8 mouse cellular contexts compared by ENCODE assay signal in the genomic region with DNA sequence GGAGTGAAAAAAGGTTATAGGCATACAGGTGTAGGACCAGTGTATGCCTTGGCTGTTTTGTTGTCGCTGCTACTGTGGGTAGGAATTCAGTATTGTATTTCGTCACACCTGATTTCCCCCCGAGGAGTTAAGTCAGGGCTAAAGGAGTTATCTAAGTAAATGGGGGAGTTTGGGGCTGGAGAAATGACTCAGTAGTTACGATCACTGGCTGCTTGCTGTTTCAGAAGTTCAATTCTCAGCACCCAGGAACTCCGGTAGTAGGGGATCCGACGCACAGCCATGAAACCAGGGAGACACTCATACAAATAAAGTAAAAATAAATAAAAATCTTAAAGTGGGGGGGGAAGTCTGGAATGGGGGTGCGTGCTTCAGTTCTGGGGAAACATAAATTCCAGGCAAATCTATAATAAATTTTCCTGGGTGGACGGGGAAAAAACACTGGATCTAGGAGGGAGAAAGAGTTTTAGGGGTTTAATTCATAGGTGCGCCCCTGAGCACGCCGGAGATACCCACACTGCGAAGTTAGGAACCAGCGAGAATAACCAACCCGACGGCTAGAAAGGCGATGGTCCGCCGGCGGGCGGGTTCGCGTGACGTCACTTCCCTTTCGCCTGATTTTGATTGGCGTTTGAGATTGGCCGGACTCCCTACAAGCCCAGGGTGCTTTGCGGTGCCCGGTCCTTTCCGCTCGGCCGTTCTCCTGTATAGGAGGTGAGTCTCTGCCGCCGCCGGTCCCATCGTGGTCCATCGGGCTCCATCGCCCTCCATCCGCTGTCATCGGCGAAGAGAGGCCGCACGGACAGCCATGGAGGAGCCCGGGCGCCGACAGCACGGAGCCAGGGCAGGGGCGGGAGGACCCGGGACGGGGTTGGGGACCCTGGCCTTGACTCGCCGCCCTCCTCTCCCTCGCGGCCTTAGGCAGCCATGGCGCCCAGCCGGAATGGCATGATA. TPM values are rescaled to one million over a fixed set of nuclear protein-coding genes. Genes with fewer than 3 reads are reported as not detected.
DNase-seq lines count a peak whose midpoint lies in the region; ATAC-seq lines count a peak whose summit lies in the region.

Rpl13 (plus strand) TSS at position 616 of the 951 bp plus-strand sequence.

- intact Hi-C loops in heart, postnatal 14 days (cut with DNase I): loop anchor here (2.0 to 5.0 kb wide), 3 partner anchors 60 to 265 kb away; partner anchors contain the start of gene Ankrd11

- peak; percentile 97 for DNase-seq in ES-CJ7 (ENCODE audit: low read depth, low spot score)
- DNase-seq in cerebellum, adult 11 months: peak; percentile 96
- peak; percentile 98 for DNase-seq in forebrain, embryonic 14.5 days (ENCODE audit: low spot score)
- DNase-seq in heart, postnatal 14 days: peak; percentile 95 to 99
- peak; percentile 98 for DNase-seq in layer of hippocampus, adult 11-12 months (ENCODE audit: low spot score)
- DNase-seq in lung, adult 18-20 months: peak; percentile 97 to 98
- peak; percentile 97 for DNase-seq in testis, postnatal 14 days (ENCODE audit: low spot score)

- peak within 1 kb of the TSS; percentile 86 for H3K4me3 ChIP-seq in forebrain, embryonic 14.5 days (ENCODE audit: low read depth, low read length)
- H3K4me3 ChIP-seq in neural tube, embryonic 15.5 days (replicated peaks): peak within 1 kb of the TSS; percentile 76

- peak within 1 kb of the TSS; percentile 86 for H3K4me2 ChIP-seq in forebrain, embryonic 14.5 days (ENCODE audit: low read length)
- peak within 1 kb of the TSS; percentile 88 for H3K4me2 ChIP-seq in neural tube, embryonic 15.5 days

- H3K9me3 ChIP-seq in forebrain, embryonic 14.5 days (replicated peaks; ENCODE audit: control insufficient read depth, low read length): no peaks in the 10 kb centered on the region
- H3K9me3 ChIP-seq in neural tube, embryonic 15.5 days (replicated peaks): no peaks in the 10 kb centered on the region

- H3K36me3 ChIP-seq in forebrain, embryonic 14.5 days (ENCODE audit: control insufficient read depth, insufficient read depth, low read length): peaks cover 44% of the 10 kb centered on the region
- H3K36me3 ChIP-seq in neural tube, embryonic 15.5 days: peaks cover 36% of the 10 kb centered on the region

- peak within 1 kb of the TSS; percentile 93 for H3K27ac ChIP-seq in forebrain, embryonic 14.5 days (ENCODE audit: low read depth, low read length)
- H3K27ac ChIP-seq in neural tube, embryonic 15.5 days (replicated peaks): peak within 1 kb of the TSS; percentile 96

- WGBS in forebrain, embryonic 14.5 days: 1% methylated on average over 55 of the region's 56 CpGs
- WGBS in neural tube, embryonic 15.5 days: 1% methylated on average over 53 of the region's 56 CpGs

- peaks cover 6% of the 10 kb centered on the region for H3K4me1 ChIP-seq in forebrain, embryonic 14.5 days (ENCODE audit: control insufficient read depth, insufficient read depth, low read length)
- H3K4me1 ChIP-seq in neural tube, embryonic 15.5 days: peaks cover 18% of the 10 kb centered on the region

- ATAC-seq in forebrain, embryonic 14.5 days: peak; percentile 97
- ATAC-seq in neural tube, embryonic 15.5 days (ENCODE audit: low FRiP score): peak; percentile 93

- H3K27me3 ChIP-seq in forebrain, embryonic 14.5 days (replicated peaks; ENCODE audit: control insufficient read depth, insufficient read depth, low read length): no peaks in the 10 kb centered on the region
- H3K27me3 ChIP-seq in neural tube, embryonic 15.5 days (replicated peaks): no peaks in the 10 kb centered on the region

- H3K9ac ChIP-seq in forebrain, embryonic 14.5 days (ENCODE audit: low read length): peak within 1 kb of the TSS; percentile 96
- H3K9ac ChIP-seq in neural tube, embryonic 15.5 days (replicated peaks): peak within 1 kb of the TSS; percentile 93

RNA-seq across cellular contexts. Expression of gene Rpl13, which starts in this region (rescaled TPM):
- 1,075 and 1,254 TPM in 2 replicates for polyA plus RNA-seq in forebrain, embryonic 14.5 days (2014; fragmentation: Nextera tagmentation; extraction: Ambion mirVana)
- 100 to 1,000 TPM; 426 to 446 TPM for total RNA-seq in heart, postnatal 14 days (2021)
- 659 and 826 TPM in 2 replicates for polyA plus RNA-seq in neural tube, embryonic 15.5 days (2015; fragmentation: Nextera tagmentation; extraction: Ambion mirVana)

Comparison
In these comparisons a context has a peak if more than half of its experiments do, and no peak if none do; other contexts are left out.
1. Peak in every context shown above with its lines: DNase-seq, ATAC-seq, H3K4me3 ChIP-seq and H3K27ac ChIP-seq.